Mouse (Mus musculus): Measurements from ENCODE around the gene Gpr39.

DNA sequence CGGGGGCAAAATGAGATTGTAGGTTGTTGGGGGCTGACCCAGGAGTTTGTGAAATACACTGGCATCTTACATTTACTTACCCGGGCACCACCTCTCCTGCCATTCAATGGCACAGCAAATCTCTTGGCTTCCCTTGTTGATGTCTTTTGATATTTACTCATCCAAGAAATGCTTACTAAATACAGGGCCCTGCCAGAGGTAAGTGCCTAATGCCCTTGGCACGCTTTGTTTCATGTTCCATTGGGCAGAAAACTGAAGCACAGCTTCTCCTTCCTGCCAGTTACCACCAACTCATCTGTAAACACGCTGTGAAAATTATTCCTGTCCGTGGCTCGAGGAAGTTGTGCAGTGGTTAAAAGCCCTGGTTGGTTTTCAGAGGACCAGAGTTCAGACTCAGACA, 39.4 kb downstream of the Gpr39 start:
- TF ChIP-seq CTCF (IDR thresholded peaks at IDR 0.05; ENCODE audit: low read depth, low read length), result no peak
- no peak for TF ChIP-seq POLR2A (IDR thresholded peaks at IDR 0.05; ENCODE audit: extremely low read depth, insufficient read depth, low read length)
